ENCODE assay signal across 27 mouse cellular contexts in genomic region chr17:65725814-65726213, GRCm38 (mm10). TPM values are rescaled to one million over a fixed set of nuclear protein-coding genes. Genes with fewer than 3 reads are reported as not detected.
DNase-seq lines count a peak whose midpoint lies in the region; ATAC-seq and TF ChIP-seq lines count a peak whose summit lies in the region.
"Had no signal": no experiment of that assay in that cellular context is flagged by ENCODE, and none has a peak within 500 bp of the region (broad histone marks: within the 10 kb centered on the region; RNA-seq: fewer than 3 reads in every experiment).

No protein-coding gene starts in this region.

- H3K9me3 ChIP-seq in hindbrain, postnatal 0 days (ENCODE audit: low read length): no peaks in the 10 kb centered on the region
- no peaks in the 10 kb centered on the region for H3K9me3 ChIP-seq in hindbrain, embryonic 11.5 days (ENCODE audit: control insufficient read depth, low read length)
- no peaks in the 10 kb centered on the region for H3K9me3 ChIP-seq in midbrain, embryonic 12.5 days
- no peaks in the 10 kb centered on the region for H3K9me3 ChIP-seq in midbrain, embryonic 13.5 days
- H3K9me3 ChIP-seq: embryonic facial prominence, embryonic 10.5 days; G1E; heart, embryonic 12.5 days; limb, embryonic 15.5 days; neural tube, embryonic 15.5 days had no signal

- no peak overlapping the region for H3K4me3 ChIP-seq in hindbrain, postnatal 0 days (ENCODE audit: low read length)
- no peak overlapping the region for H3K4me3 ChIP-seq in hindbrain, embryonic 11.5 days (ENCODE audit: low read depth, low read length)
- H3K4me3 ChIP-seq in midbrain, embryonic 12.5 days: no peak overlapping the region
- no peak overlapping the region for H3K4me3 ChIP-seq in midbrain, embryonic 13.5 days (replicated peaks)
- H3K4me3 ChIP-seq in macrophage (ENCODE audit: inconsistent target): no peak overlapping the region
- H3K4me3 ChIP-seq in layer of hippocampus, adult 2 months: no peak overlapping the region
- H3K4me3 ChIP-seq: embryonic facial prominence, embryonic 10.5 days; heart, embryonic 12.5 days; left cerebral cortex, adult 2 months; limb, embryonic 15.5 days; megakaryocyte, embryonic 14.5 days; neural tube, embryonic 15.5 days had no signal

- ATAC-seq in hindbrain, postnatal 0 days: no peak
- no peak for ATAC-seq in hindbrain, embryonic 11.5 days (ENCODE audit: low FRiP score)
- ATAC-seq in midbrain, embryonic 12.5 days (ENCODE audit: low FRiP score, low read depth): no peak
- no peak for ATAC-seq in midbrain, embryonic 13.5 days
- ATAC-seq: forebrain, postnatal 0 days; Patski had no signal

- H3K27me3 ChIP-seq in hindbrain, postnatal 0 days (ENCODE audit: insufficient read depth, low read length): no peaks in the 10 kb centered on the region
- H3K27me3 ChIP-seq in hindbrain, embryonic 11.5 days (ENCODE audit: control insufficient read depth, insufficient read depth, low read length): no peaks in the 10 kb centered on the region
- no peaks in the 10 kb centered on the region for H3K27me3 ChIP-seq in midbrain, embryonic 12.5 days
- H3K27me3 ChIP-seq in midbrain, embryonic 13.5 days: no peaks in the 10 kb centered on the region
- H3K27me3 ChIP-seq: heart, embryonic 12.5 days; limb, embryonic 15.5 days; megakaryocyte, embryonic 14.5 days; neural tube, embryonic 15.5 days; Patski had no signal

- peaks cover 84% of the 10 kb centered on the region for H3K79me2 ChIP-seq in macrophage (ENCODE audit: inconsistent target)

- no peak for DNase-seq in hindbrain, postnatal 0 days (ENCODE audit: low spot score)
- no peak for DNase-seq in hindbrain, embryonic 11.5 days (ENCODE audit: low spot score)
- peak; percentile 34 for DNase-seq in ES-CJ7 (ENCODE audit: low read depth, low spot score)
- DNase-seq in cerebellum, postnatal 14 days: no peak
- DNase-seq in layer of hippocampus, adult 2 months (ENCODE audit: low spot score in 2 of 2): no peak
- DNase-seq: adrenal gland, adult 2 months; cerebellum, adult 9-11 months; forebrain, postnatal 0 days; gastrocnemius, postnatal 14 days; heart, adult 11 months; heart, postnatal 14 days; kidney, adult 18-20 months; kidney, postnatal 4 days; layer of hippocampus, adult 9-11 months; thymus, adult 18-20 months had no signal

- H3K4me1 ChIP-seq in hindbrain, postnatal 0 days (ENCODE audit: insufficient read depth, low read length): no peaks in the 10 kb centered on the region
- H3K4me1 ChIP-seq in hindbrain, embryonic 11.5 days (replicated peaks; ENCODE audit: control insufficient read depth, insufficient read depth, low read length): no peaks in the 10 kb centered on the region
- H3K4me1 ChIP-seq in midbrain, embryonic 12.5 days: peaks cover 2% of the 10 kb centered on the region; the same call in 1 of the 2 replicates
- H3K4me1 ChIP-seq in midbrain, embryonic 13.5 days (replicated peaks): peaks cover 4% of the 10 kb centered on the region; the same call in 1 of the 2 replicates
- H3K4me1 ChIP-seq: heart, embryonic 12.5 days had no signal

- H3K9ac ChIP-seq in hindbrain, postnatal 0 days (replicated peaks; ENCODE audit: low read length): no peak overlapping the region
- no peak overlapping the region for H3K9ac ChIP-seq in hindbrain, embryonic 11.5 days (ENCODE audit: low read depth, low read length)
- no peak overlapping the region for H3K9ac ChIP-seq in midbrain, embryonic 12.5 days (replicated peaks)
- no peak overlapping the region for H3K9ac ChIP-seq in midbrain, embryonic 13.5 days (replicated peaks)
- H3K9ac ChIP-seq: forebrain, postnatal 0 days; heart, embryonic 12.5 days; limb, embryonic 15.5 days; lung, embryonic 14.5 days; neural tube, embryonic 15.5 days had no signal

- H3K4me2 ChIP-seq in hindbrain, postnatal 0 days (ENCODE audit: low read depth, low read length): no peak overlapping the region
- no peak overlapping the region for H3K4me2 ChIP-seq in hindbrain, embryonic 11.5 days (replicated peaks; ENCODE audit: low read depth, low read length)
- no peak overlapping the region for H3K4me2 ChIP-seq in midbrain, embryonic 12.5 days (replicated peaks)
- H3K4me2 ChIP-seq in midbrain, embryonic 13.5 days (replicated peaks): no peak overlapping the region
- H3K4me2 ChIP-seq: heart, embryonic 12.5 days; limb, embryonic 15.5 days; lung, embryonic 14.5 days; neural tube, embryonic 15.5 days had no signal

- no peaks in the 10 kb centered on the region for H3K36me3 ChIP-seq in hindbrain, postnatal 0 days (ENCODE audit: insufficient read depth, low read length)
- H3K36me3 ChIP-seq in hindbrain, embryonic 11.5 days (ENCODE audit: control insufficient read depth, insufficient read depth, low read length): no peaks in the 10 kb centered on the region
- no peaks in the 10 kb centered on the region for H3K36me3 ChIP-seq in midbrain, embryonic 12.5 days
- H3K36me3 ChIP-seq in midbrain, embryonic 13.5 days: peaks cover 8% of the 10 kb centered on the region; the same call in 1 of the 2 replicates
- H3K36me3 ChIP-seq in macrophage (ENCODE audit: inconsistent target): peaks cover 19% of the 10 kb centered on the region; the same call in 1 of the 2 replicates
- H3K36me3 ChIP-seq: G1E; heart, embryonic 12.5 days; limb, embryonic 15.5 days; neural tube, embryonic 15.5 days had no signal

- 59% methylated on average over 2 of the region's 2 CpGs for WGBS in hindbrain, postnatal 0 days
- 57% methylated on average over 2 of the region's 2 CpGs for WGBS in hindbrain, embryonic 11.5 days
- 65% methylated on average over 2 of the region's 2 CpGs for WGBS in midbrain, embryonic 12.5 days
- 45% methylated on average over 2 of the region's 2 CpGs for WGBS in midbrain, embryonic 13.5 days
- WGBS in macrophage (ENCODE audit: missing documents): 86% methylated on average over 2 of the region's 2 CpGs

- TF ChIP-seq CTCF in hindbrain, postnatal 0 days (IDR thresholded peaks at IDR 0.05; ENCODE audit: low read depth): no peak
- TF ChIP-seq CTCF in layer of hippocampus, adult 2 months (conservative IDR thresholded peaks at IDR 0.05): no peak

- H3K27ac ChIP-seq in hindbrain, postnatal 0 days: peak overlapping the region; percentile 15; the same call in 1 of the 2 replicates
- no peak overlapping the region for H3K27ac ChIP-seq in hindbrain, embryonic 11.5 days (ENCODE audit: low read depth, low read length)
- H3K27ac ChIP-seq in midbrain, embryonic 12.5 days (replicated peaks): peak overlapping the region; percentile 42; the same call in 1 of the 2 replicates
- H3K27ac ChIP-seq in midbrain, embryonic 13.5 days: no peak overlapping the region
- H3K27ac ChIP-seq in macrophage: peak overlapping the region; percentile 93
- no peak overlapping the region for H3K27ac ChIP-seq in layer of hippocampus, adult 2 months
- H3K27ac ChIP-seq: embryonic facial prominence, embryonic 10.5 days; limb, embryonic 15.5 days; neural tube, embryonic 15.5 days had no signal

RNA-seq across cellular contexts. Expression of gene Rab31, which starts 46.7 kb away (rescaled TPM):
- 88.1 and 89.8 TPM in 2 replicates for total RNA-seq in hindbrain, postnatal 0 days (2014; rRNA removed)
- polyA plus RNA-seq in hindbrain, postnatal 0 days (2015; fragmentation: Nextera tagmentation; extraction: Ambion mirVana): 67.2 and 70.9 TPM in 2 replicates
- 74.8 and 82.0 TPM in 2 replicates for polyA plus RNA-seq in hindbrain, embryonic 11.5 days (2014; fragmentation: Nextera tagmentation; extraction: Ambion mirVana)
- polyA plus RNA-seq in midbrain, embryonic 12.5 days (2016; fragmentation: Nextera tagmentation; extraction: Ambion mirVana): 64.8 and 72.0 TPM in 2 replicates
- 71.6 and 74.8 TPM in 2 replicates for polyA plus RNA-seq in midbrain, embryonic 13.5 days (2015; fragmentation: Nextera tagmentation; extraction: Ambion mirVana)
- total RNA-seq in macrophage (2018; cell fraction: chromatin; rRNA removed): 10 to 100 TPM in 25 of 26 experiments, 1 to 10 TPM in 1; 7.0 to 47.6 (median 27.4) TPM
- 100 to 1,000 TPM in 13 of 26 experiments, 10 to 100 TPM in 13; 70.2 to 171 (median 101) TPM for total RNA-seq in macrophage (2018; cell fraction: cytosol; rRNA removed)
- 10 to 100 TPM; 28.0 to 79.5 (median 53.6) TPM for total RNA-seq in macrophage (2018; cell fraction: nucleus; rRNA removed)
- 93.9 to 139 TPM (median 136 TPM) in 3 replicates for polyA plus RNA-seq in macrophage (2018)
- total RNA-seq in layer of hippocampus, adult 2 months (2021): 10 to 100 TPM; 46.9 TPM

RNA-seq across cellular contexts. Expression of gene Ppp4r1, which starts 56.6 kb away (rescaled TPM):
- total RNA-seq in hindbrain, postnatal 0 days (2014; rRNA removed): 39.4 and 48.6 TPM in 2 replicates
- 24.9 and 26.2 TPM in 2 replicates for polyA plus RNA-seq in hindbrain, postnatal 0 days (2015; fragmentation: Nextera tagmentation; extraction: Ambion mirVana)
- polyA plus RNA-seq in hindbrain, embryonic 11.5 days (2014; fragmentation: Nextera tagmentation; extraction: Ambion mirVana): 48.9 and 56.8 TPM in 2 replicates
- polyA plus RNA-seq in midbrain, embryonic 12.5 days (2016; fragmentation: Nextera tagmentation; extraction: Ambion mirVana): 54.9 and 63.7 TPM in 2 replicates
- polyA plus RNA-seq in midbrain, embryonic 13.5 days (2015; fragmentation: Nextera tagmentation; extraction: Ambion mirVana): 48.0 and 51.2 TPM in 2 replicates
- total RNA-seq in macrophage (2018; cell fraction: chromatin; rRNA removed): 100 to 1,000 TPM in 25 of 26 experiments, 10 to 100 TPM in 1; 99.6 to 452 (median 234) TPM
- 10 to 100 TPM; 34.3 to 65.4 (median 48.6) TPM for total RNA-seq in macrophage (2018; cell fraction: cytosol; rRNA removed)
- 100 to 1,000 TPM in 17 of 26 experiments, 10 to 100 TPM in 9; 65.0 to 297 (median 115) TPM for total RNA-seq in macrophage (2018; cell fraction: nucleus; rRNA removed)
- 33.7 to 41.6 TPM (median 40.4 TPM) in 3 replicates for polyA plus RNA-seq in macrophage (2018)
- total RNA-seq in layer of hippocampus, adult 2 months (2021): 10 to 100 TPM; 32.3 to 35.1 TPM

Comparison
In these comparisons a context has a peak if more than half of its experiments do, and no peak if none do; other contexts are left out.
1. H3K27ac ChIP-seq: peak in hindbrain, postnatal 0 days (single experiment), midbrain, embryonic 12.5 days (single experiment) and macrophage (single experiment); none in hindbrain, embryonic 11.5 days (single experiment), midbrain, embryonic 13.5 days (single experiment) and layer of hippocampus, adult 2 months (single experiment).